Mouse (Mus musculus) heart, adult 2 months (tissue): Measurements from ENCODE around the gene Gm14408. TPM values are rescaled to one million over a fixed set of nuclear protein-coding genes. Genes with fewer than 3 reads are reported as not detected.
A peak's percentile ranks its signal among the peaks of the same experiment; 100 is the strongest.
"Not testable (repeated sequence)": the region's sequence is repeated elsewhere in the genome, so short reads cannot be mapped to it uniquely, and the experiment has no call there.

Experiments used
- DNase-seq, 2 experiments: peaks; one replicate each; pipeline ENCODE4 v3.0.0; 2021
- H3K27ac ChIP-seq: fragments of 200-600 bp; 2 replicates; pipeline ENCODE4 v1.8.1; 2022
- H3K27me3 ChIP-seq: fragments of 200-500 bp; 2 replicates; pipeline ENCODE4 v1.6.1; 2012; ENCODE audit warnings: mild to moderate bottlenecking, low read length, inconsistent platforms, mixed read lengths; ENCODE audit not compliant: control insufficient read depth, insufficient read depth
- H3K36me3 ChIP-seq: fragments of 200-500 bp; 2 replicates; pipeline ENCODE4 v1.6.1; 2012; ENCODE audit warnings: low read length, inconsistent platforms; ENCODE audit not compliant: control insufficient read depth, insufficient read depth
- H3K4me1 ChIP-seq: fragments of 200-500 bp; 2 replicates; pipeline ENCODE4 v1.6.1; 2011; ENCODE audit warnings: low read length; ENCODE audit not compliant: control insufficient read depth, insufficient read depth
- H3K4me3 ChIP-seq: fragments of 200-600 bp; 2 replicates; pipeline ENCODE4 v1.8.1; 2022
- H3K79me2 ChIP-seq: fragments of 200-500 bp; replicated peaks from 2 replicates; pipeline ENCODE4 v1.6.1; 2012; ENCODE audit warnings: mild to moderate bottlenecking, inconsistent platforms, low read length, moderate library complexity, mixed read lengths; ENCODE audit not compliant: control insufficient read depth, insufficient read depth
- H3K9ac ChIP-seq: fragments of 200-500 bp; 2 replicates; pipeline ENCODE4 v1.6.1; 2012; ENCODE audit warnings: low read depth, mild to moderate bottlenecking, control low read depth, inconsistent platforms, low read length, mixed read lengths
- WGBS: fragments of 180-500 bp; shearing (Covaris S2); methylation state at CpG from one replicate; pipeline ENCODE4 v1.1.7; 2018; 5-methylcytosine and 5-hydroxymethylcytosine counted together
- intact Hi-C: fragments of 180-260 bp; cut with DNase I; formaldehyde crosslinking; loops from one replicate; pipeline ENCODE4 v1.15.1; 2025
- long read RNA-seq: library from polyadenylated mRNA; stranded (forward); transcript quantifications from one replicate; pipeline ENCODE4 v2.0.0, GENCODE M21; 2021
- polyA plus RNA-seq: library from polyadenylated mRNA; depleted of rRNA; stranded (reverse); fragments of >200 nt; gene quantifications from 2 replicates; pipeline ENCODE4 v1.2.3, GENCODE M21; 2012; rRNA removed
- total RNA-seq, 2 experiments: library from RNA; stranded (reverse); gene quantifications; 2 replicates each; pipeline ENCODE4 v1.2.3; 2021

Gene Gm14408
- total RNA-seq: not detected
- polyA plus RNA-seq: not detected in 2 replicates
- long read RNA-seq: 0 reads

DNA sequence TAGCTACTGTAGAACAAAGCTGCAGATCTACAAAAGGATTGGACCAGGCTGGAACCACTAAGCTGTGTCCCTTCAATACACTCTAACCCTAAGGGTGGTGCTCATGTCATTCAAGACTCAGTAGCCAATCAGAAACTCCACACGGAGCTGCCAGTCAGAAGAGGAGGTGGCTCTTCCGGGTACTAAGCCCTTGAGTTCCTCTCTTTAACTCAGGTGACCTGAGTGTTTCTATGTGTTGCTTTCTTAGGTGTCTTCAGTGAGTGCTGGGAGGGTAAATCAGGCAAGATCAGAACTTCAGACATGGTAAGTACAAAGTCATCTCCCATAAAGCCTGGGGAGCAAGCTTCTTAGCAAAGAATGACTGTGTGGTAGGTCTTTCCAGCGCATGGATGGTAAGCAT is at the start of gene Gm14408:
Gene Gm14408 (plus strand): TSS at position 301 of the 400 bp plus-strand sequence.
- H3K79me2 ChIP-seq, H3K36me3 ChIP-seq, H3K9ac ChIP-seq, DNase-seq, H3K27me3 ChIP-seq, H3K27ac ChIP-seq, intact Hi-C loops, H3K4me3 ChIP-seq, H3K4me1 ChIP-seq: not testable (repeated sequence)
- 80% methylated on average over 1 of the region's 3 CpGs for WGBS

DNA sequence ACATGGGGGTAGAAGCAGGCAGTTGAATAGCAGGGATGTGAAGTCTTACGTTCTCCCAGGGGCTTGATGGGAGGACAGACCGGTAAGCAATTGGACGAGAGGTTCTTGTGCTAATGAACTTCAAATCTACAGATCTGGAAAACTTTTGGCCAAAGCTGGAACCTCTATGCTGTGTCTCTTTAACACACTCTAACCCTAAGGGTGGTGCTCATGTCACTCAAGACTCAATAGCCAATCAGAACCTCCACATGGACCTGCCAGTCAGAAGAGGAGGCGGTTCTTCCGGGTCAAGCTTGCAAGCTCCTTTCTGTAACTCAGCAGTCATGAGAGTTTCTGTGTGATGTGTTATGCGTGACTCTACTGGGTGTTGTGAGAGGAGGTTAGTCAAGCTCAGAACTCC is 32.6 kb upstream of the Gm14408 start, which contains the start of gene Gm14295:
Gene Gm14295 (plus strand): TSS at position 301 of the 400 bp plus-strand sequence.
- H3K27me3 ChIP-seq, DNase-seq, H3K79me2 ChIP-seq, H3K4me3 ChIP-seq, H3K4me1 ChIP-seq, H3K36me3 ChIP-seq, intact Hi-C loops, H3K27ac ChIP-seq: not testable (repeated sequence)
- WGBS: no CpG with 5 or more reads among the region's 6 CpGs
- peak within 1 kb of the TSS; percentile 57; the same call in 1 of the 2 replicates for H3K9ac ChIP-seq

- H3K27me3 ChIP-seq, intact Hi-C loops, H3K79me2 ChIP-seq, H3K27ac ChIP-seq, H3K36me3 ChIP-seq, H3K4me3 ChIP-seq, H3K4me1 ChIP-seq: not testable (repeated sequence)
- DNase-seq: peak in 1 of 2 experiments; percentile 15
- H3K9ac ChIP-seq: peak overlapping the region; percentile 57; the same call in 1 of the 2 replicates
- 9% methylated on average over 14 of the region's 15 CpGs for WGBS
Observed at GRCm38 (mm10) chr2:176798785-176799184, 32.2 kb upstream of the Gm14408 start.

Other genes with a start within 250 kb of the Gm14408 start
- gene Gm14308, start 194.8 kb upstream of the Gm14408 start, total RNA-seq: under 1 TPM in 1 of 2 experiments, not detected in 1; 0.41 TPM
- 2.1 and 4.9 TPM in 2 replicates for gene Gm14308, start 194.8 kb upstream of the Gm14408 start, polyA plus RNA-seq
- gene Zfp973, start 160.6 kb upstream of the Gm14408 start, total RNA-seq: 10 to 100 TPM; 12.9 to 15.7 TPM
- 3.3 and 7.4 TPM in 2 replicates for gene Zfp973, start 160.6 kb upstream of the Gm14408 start, polyA plus RNA-seq
- gene Gm14305, start 122.8 kb upstream of the Gm14408 start, total RNA-seq: 1 to 10 TPM; 6.7 to 7.5 TPM
- 2.9 and 7.5 TPM in 2 replicates for gene Gm14305, start 122.8 kb upstream of the Gm14408 start, polyA plus RNA-seq
- gene Gm14295, start 32.5 kb upstream of the Gm14408 start, total RNA-seq: 1 to 10 TPM; 6.7 to 9.7 TPM
- gene Gm14295, start 32.5 kb upstream of the Gm14408 start, polyA plus RNA-seq: 6.0 and 6.6 TPM in 2 replicates
- 1 to 10 TPM; 3.8 to 3.9 TPM for gene Gm14296, start 96.7 kb downstream of the Gm14408 start, total RNA-seq
- 2.2 and 3.2 TPM in 2 replicates for gene Gm14296, start 96.7 kb downstream of the Gm14408 start, polyA plus RNA-seq
- 10 to 100 TPM; 51.5 to 54.4 TPM for gene Gm14419, start 169.8 kb downstream of the Gm14408 start, total RNA-seq
- gene Gm14419, start 169.8 kb downstream of the Gm14408 start, polyA plus RNA-seq: 2.7 and 4.0 TPM in 2 replicates
- under 1 TPM; 0.34 to 0.91 TPM for gene Gm14401, start 243.2 kb downstream of the Gm14408 start, total RNA-seq
- gene Gm14401, start 243.2 kb downstream of the Gm14408 start, polyA plus RNA-seq: not detected in 2 replicates